Mouse (Mus musculus): Measurements from ENCODE around the gene Itga3.

Itga3 gene

DNA sequence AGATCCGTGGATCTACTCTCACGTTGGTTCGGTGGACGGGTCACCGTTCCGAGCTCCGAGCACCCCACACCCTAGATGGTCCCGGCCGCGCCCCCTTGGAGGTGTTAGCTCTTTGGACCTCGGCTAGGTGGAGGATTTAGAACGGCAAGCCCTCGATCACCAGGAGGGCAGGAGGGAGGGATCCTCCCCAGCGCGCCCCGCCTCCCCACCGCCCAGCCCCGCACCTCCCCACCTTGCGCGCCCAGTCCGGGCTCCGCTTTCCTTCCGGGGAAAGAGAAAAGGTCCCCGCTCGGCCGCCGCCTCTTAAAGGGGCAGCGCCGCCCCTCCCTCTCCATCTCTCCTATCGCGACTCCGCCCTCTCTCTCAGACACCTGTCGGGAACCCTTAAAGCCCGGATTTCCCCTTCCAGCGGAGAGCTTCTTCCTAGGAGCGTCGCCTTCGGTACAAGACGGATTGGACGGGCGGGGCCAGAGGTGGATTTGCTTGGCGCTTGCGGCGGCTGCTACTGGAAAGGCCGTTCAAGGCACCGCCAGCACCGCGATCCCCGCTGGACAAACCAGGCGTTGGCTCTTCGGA is at the start of gene Itga3:
Gene Itga3 (minus strand): TSS at position 266 of the 576 bp plus-strand sequence.
- peak; percentile 80 for DNase-seq

DNA sequence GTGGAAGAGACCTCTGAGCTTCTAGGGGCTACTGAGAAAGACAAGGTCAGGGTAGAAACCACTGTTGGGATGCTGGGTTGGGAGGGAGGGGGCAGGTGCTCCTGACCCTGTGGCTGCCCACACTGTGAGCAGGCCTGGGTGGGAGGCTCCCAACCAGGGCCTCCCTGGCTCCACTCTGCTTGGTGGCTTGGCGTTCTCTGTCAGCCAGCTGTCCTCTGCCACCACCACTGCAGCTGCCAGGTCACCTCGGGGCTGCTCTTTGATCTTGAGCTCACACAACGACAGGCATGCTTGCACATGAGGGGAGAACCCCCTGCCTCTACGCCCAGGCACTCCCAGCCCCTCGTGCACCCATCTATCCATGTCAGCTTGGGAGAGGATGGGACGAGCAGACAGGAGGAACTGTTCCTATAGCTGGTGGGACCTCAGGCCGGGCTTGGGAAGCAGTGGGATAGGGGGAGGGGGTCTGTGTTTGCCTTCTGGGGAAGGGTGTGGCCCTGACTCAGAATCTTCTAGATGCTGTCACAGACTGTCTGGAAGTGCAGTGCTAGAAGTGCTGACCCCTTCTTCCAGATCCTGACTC is 48.9 kb upstream of the Itga3 start:
- DNase-seq, result no peak

DNA sequence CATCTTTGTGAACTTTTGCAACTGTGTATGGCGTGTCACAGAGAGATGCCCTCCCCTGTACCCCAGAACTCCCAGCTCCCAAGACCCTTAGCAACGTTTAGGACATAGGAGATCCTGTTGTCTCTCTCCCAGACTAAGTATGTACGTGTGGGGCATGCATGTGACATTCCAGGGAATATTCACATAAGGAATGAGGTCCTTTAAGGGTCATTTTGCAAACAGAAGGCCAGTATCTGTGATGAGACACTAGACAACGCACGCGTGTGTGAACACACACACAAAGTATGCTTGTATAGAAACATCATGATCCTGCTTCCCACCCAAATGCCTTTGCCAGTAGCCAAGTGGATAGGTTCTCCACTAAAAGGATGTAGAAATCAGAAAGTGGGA is 45.5 kb upstream of the Itga3 start:
- no peak for DNase-seq

DNA sequence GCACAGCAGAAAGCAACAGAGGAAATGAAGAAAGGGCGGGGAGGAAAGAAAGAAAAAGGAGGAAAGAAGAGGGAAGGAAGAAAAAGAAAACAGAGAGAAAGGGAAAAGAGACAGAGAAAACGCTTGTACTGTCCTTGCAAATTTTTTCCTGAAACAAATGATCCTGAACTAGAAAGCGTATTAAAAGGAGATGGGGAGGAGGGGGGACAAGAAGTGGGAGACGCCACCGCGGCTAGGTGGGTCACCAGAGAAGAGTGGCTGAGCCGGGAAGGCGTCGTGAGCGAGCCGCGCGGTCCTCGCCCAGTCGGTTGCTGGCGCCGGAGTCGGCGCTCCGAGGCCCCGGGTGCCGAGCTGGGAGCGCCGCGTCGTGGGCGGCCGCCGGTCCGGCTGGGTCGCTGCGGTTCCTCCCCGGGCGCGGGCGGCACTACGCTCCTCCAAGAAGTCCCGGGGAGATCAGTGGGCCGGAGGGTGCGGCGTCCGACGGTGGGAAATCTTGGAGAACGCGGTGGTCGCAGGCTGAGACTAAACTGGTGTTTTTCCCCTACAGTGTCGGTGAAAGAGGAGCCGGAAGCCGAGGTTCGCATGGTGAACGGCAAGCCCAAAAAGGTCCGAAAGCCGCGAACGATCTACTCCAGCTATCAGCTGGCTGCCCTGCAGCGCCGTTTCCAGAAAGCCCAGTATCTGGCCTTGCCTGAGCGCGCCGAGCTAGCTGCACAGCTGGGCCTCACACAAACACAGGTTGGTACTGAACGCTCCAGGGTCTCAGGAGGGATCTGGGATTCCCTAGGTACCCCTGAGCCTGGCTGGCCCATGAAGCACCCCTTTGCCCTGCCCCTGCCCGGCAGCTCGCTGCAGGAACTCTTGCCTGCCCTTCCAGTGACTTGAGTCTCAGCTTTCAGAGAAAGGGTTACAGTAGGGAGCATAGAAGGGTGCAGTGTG is 44.8 kb upstream of the Itga3 start:
- DNase-seq, result no peak

DNA sequence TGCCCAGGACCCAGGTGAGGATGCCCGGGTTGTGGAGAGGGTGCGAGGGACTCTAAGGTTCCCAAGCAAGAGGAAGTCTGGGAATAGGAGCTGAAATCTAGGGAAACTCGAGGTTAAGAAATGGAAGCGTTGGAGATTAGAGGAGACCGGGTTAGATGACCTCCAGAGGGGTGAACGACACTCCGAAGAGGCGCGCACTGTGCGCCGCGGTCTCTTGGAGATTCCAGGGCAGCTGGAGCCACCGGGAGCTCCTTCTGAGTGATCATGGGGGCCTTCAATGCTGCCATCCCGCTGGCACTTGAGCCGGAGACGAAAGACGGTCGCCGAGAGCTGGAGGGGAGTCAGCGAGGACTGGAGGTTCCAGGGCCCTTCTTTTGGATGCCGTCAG is 44.0 kb upstream of the Itga3 start:
- DNase-seq, result no peak

DNA sequence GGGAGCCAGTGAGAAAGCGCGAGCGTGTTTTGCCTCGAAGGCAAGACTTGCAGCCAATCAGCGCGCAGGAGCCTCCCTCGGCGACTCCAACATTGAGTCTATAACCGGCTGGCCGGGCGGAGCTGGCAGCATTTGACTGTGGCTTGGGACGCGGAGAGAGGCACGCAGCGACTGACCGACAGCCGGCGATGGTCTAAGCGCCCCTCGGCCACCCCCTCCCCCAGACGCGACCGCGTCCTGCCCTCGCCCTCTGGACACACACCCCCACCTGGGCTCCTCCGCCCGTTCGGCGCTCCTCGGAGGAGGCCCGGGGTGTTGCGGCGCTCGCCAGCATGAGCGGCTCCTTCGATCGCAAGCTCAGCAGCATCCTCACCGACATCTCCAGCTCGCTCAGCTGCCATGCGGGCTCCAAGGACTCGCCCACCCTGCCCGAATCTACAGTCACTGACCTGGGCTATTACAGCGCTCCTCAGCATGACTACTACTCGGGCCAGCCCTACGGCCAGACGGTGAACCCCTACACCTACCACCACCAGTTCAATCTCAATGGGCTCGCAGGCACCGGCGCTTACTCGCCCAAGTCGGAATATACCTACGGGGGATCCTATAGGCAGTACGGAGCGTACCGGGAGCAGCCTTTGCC is 43.5 kb upstream of the Itga3 start, which contains the start of gene Dlx3:
Gene Dlx3 (plus strand): TSS at position 130 of the 643 bp plus-strand sequence.
- DNase-seq, result no peak

DNA sequence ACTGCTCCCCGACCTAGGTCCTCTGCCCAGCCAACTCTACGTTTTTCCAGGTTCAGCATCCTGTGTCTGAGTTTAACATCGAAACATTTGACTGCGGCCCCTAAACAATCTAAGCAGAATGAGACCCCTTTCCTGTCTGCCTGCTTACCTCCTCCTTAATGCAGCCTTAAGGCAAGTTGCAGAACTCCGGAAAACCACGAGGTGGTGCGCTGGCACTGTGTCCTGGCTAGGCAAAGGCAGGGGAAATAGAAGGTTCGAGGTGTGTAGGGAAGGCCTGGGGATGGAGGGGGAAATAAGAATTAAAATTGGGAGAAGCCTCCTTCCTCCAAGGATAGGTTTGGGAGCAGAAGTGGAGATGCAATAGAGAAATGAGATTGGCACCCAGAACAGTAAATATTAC is 41.9 kb upstream of the Itga3 start:
- peak; percentile 68 for DNase-seq

DNA sequence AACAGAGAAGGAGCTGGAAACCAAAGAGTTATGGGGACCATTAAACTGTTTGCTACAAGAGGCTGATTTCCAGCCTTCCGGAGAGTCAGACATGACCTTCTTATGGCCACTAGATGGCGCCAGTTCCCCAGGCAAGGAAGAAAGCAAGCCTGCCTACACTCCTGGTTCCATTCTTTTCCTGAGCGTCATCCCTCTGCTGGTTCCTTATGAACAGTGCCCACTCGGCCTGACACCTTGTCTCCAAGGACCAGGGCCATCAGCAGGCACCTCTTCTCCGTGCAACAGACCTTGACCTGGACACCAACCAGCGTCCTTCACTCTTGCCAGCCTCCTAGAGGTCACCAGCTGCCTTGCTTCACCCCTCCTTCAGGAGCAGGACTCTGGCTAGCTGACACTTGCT is 40.4 kb upstream of the Itga3 start:
- DNase-seq, result peak; percentile 77

DNA sequence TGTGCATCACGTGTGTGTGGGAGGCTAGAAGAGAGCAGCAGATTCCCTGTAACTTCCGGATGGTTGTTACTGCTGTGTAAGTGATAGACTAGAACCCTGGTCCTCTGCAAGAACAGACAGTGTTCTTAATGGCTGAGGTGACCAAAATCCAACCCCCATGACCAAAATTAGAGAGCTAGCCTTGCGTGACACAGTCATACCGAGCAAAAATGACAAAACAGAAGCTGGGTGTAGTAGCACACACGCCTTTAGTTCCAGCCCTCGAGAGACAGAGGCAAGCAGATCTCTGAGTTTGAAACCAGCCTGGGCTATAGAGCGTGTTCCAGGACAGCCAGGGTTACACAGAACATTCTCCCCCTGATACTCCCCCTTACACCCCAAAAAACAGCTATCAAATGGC is 33.5 kb upstream of the Itga3 start:
- no peak for DNase-seq

DNA sequence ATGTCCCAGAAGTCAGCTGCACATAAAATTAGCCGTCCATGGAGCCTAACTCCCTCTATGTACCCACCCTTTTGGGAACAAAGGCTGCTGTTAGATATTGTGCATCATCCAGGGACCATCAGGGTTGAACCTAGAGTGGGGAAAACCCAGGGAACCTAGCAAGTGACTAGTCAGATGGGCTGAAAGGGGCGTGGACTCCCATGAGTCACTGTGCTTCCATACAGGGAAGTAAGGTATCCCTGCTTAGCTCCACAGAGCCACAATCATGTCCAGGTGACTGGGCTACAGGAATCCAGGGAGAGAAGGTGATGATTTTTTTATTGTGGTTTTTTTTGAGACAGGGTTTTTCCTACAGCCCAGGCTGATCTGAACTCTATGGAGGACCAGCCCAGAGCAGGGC is 32.4 kb upstream of the Itga3 start:
- DNase-seq, result no peak

DNA sequence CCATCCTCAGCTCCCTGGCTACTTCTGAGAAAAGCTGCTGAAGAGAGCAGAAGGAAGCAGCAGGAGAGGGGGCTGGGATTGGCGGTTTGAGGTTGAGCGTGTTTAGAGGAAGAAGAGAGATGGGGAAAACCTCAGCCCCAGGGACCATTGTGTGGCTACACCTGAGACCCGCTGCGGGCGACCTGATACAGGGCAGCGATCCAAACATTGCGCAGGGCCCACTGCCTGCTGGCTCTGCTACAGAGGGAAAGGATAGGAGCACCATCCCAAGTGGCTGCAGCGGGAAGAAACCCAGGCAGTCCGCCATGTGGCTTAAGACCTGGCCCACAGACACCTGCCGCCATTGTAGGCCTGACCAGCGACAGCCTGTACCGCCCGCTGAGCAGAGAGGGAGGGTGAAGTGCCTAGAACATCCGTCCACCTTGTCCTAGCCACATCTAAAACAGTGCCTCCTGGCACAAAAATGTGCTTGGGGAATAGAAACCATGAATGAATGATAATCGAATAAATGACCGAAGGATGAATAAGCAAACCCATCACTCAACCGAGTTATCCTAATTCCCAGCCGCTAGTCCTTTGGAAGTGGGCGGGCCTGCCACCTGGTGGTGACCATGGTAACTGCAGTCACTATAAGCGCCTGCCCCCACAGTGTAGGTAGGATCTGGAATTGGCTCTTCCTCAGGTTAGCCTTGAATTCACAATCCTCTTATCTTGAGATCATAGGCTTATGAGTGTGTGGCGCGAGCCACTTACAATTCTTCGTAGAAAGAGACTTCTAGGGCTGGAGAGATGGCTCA is 30.0 kb upstream of the Itga3 start:
- DNase-seq, result peak; percentile 94

DNA sequence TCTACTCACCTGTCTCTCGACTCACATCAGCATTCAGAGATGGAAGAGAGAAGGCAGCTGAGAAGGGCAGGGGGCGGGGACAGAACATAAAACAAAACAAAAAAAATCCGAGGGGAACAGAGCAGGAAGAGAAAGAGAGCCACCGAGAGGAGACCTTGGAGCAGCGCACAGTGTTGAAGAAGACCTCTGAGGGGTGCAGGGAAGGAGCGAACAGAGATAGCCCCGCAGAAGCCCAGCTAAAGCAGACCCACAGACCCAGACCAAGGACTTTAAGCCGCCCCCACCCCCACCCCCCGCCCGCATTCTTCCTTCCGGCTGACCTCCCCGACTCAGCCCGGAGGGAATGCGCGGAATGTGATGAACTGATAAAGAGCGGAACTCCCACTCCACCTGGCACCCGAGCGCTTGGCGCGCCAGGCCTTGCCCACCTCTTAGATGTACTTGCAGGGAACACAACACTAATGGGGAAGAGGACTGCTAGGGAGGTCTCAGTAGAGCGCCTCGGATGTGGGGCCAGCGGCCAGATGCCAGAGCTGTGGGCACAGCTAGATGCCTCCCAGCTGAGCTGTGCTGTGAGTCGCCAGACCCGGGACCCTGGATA is 28.8 kb upstream of the Itga3 start:
- DNase-seq, result no peak

DNA sequence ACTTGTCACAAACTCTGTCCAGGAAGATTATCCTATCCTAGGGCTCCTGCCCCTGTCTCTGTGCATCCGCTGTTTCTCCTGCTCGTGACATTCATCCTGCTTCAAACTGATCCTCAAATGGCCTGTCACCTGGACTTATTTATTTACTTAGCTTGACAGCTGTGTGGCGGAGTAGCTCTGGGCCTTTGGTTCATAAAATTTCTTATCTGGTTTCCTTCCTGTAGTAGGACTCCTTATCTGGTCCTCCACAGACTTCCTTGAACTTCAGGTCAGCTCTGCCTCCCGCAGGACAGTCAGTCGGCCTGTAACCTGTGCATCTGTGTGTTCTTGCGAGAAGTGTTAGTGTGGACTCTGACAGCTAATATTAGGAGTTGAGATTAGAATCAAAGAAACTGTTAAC is 27.7 kb upstream of the Itga3 start:
- no peak for DNase-seq

DNA sequence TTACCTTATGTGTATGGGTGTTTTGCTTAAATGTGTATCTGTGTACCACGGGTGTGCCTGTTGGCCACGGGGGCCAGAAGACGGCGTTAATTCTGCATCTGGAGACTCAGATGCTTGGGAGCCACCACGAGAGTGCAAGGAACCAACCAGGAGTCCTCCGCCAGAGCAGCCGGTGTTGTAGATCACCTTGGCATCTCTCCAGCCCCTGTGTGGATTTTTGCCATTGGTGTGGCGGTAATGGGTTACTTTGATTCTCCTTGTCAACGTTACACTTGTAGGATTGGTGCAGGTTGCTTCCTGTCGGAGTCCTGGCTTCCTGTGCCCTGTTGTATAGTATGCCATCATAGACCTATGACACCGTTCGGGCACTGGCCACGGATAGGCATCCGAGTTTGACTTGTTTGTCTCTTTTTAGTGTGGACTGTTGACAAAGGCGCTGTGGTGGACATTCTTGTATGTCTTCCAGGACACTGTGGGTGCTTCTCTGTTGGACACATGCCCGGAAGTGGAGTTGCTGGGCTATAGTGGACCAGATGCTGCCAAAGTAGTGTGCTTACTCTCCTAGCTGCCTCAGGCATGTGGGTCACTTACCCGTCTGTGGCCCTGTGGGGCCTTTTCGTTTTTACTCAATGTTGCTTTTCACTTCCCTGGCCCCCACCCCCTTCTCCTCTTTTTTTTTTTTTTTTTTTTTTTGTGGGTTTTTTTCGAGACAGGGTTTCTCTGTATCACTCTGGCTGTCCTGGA is 25.7 kb upstream of the Itga3 start:
- DNase-seq, result no peak

DNA sequence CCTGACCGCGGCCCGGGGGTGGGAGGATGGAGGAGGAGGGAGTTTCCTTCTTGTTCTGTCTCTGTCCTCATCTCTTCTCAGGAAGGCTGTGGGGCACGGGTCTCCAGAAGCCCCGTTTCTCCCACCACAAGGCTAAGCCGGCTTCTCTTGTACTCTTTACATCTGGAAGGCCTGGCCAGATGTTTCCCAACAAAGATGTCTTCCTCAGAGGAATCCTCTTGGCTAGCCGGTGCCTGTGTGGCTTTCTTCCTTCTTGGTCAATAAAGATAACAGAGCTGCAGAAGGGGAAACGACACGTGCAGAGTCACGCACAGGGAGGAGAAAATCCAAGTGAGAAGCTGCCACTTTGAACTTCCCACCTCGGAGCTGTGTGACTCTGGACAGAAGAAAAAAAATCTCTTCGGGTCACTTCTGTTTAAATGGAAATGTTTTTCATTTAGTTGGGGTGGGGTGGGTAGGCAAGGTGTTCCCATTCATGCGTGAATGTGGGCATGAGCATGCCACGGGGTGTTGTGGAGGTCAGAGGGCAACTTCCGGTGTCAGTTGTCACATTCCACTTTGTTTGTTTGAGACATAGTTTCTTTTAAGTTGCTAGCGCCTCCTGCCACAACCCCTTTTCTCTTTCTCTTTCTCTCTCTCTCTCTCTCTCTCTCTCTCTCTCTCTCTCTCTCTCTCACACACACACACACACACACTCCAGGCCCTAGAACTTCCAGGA is 24.6 kb upstream of the Itga3 start:
- DNase-seq, result no peak

DNA sequence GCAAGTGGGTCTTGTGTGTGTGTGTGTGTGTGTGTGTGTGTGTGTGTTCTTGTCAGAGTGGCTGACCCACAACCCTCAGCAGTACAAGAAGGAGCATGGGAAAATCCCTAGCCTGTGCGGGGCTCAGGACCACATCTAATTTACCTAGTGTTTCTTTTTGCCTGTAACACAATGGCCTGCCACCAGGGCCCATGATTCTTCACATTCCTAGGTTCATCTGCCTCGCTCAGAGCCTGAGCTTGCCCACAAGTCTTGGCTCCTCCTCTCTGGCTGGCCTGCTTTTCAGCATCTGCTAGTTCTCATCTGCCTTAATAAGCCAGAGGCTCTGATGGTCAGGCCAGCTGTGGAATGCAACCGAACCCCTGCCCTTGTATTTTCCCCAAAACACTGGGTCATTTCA is 23.8 kb upstream of the Itga3 start:
- no peak for DNase-seq

DNA sequence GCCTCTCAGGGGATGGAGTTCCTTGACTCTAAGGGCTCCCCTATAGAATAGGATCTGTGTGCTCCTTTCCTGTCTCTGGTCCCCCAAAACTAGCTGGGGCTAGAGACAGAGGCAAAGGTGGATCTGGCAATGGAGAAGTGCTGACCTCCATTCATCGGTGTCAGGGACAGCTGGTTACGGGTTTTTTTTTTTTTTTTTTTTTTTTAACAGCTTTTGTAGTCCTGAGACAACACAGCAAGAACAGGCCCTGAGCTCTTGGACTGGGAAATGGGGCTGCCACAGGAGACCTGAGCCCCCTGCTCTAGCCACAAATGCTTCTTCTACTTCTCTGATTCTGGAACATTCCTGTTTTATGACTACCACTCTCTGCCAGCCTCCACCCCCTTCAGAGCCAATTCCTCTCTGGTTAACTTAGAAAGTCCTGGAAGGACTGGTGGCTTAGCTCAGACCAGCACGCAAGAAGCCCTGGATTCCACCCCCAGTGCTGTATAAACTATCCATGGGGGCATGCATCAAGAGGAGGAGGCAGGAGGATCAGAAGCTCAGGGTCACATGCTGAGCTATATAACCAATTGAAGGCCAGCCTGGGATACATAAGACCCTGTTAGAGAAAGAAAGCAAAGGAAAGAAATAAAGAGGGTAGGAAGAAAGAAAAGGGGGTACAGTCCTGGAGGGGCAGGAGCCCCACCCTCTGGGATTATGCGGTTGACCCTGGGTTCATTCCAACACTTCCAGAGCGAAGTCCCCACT is 21.9 kb upstream of the Itga3 start:
- DNase-seq, result no peak

DNA sequence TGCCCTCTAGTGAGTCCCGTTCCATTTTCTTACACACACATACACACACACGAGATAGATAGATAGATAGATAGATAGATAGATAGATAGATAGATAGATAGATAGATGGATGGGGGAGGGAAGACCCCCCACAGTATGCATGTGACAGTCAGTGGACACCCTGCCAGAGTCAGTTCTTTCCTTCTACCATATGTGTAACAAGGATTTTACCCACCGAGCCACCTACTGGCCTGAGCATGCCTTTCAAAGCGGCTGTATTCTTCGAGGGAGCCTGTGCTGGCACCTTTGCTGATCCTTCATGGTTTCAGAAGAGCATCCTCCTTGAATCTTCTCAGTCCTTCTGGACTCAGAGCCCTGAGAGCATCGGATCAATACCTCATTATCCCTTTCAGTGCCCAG is 21.3 kb upstream of the Itga3 start:
- no peak for DNase-seq

DNA sequence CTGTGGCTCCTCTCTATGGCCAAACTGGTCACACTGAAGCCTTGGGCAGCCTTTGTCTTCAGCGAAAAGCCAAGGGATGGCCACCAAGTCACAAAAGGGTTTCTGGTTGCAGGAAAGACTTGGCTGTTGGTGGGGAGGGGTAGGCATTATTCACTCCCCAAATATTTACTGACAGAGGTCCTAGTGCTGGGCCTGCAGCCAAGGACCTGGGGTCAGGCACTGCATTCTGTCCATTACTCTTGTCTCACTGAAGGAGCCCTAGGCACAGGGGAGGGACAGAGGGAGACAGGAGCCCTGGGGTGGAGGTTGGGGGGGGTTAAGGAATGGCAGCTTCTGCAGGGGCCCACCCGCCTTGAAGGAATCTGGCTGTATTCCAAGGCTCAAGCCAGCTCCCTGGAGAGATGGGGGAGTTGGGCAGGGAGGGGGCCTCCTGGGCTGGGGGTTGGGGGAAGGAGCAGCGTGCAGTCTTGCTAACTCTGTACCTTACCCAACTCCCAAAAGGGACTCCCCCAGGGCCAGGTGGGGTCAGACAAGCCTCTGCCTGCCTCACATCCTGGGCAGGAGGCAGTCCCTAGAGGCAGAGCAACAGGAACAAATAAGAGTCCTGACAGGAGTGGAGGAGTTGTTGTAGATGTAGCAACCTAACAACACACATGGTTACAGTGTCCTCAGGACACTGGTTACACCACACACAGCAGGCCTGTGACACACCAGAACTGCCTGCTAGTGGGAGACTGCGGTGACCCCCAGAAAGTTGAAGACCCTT is 20.2 kb upstream of the Itga3 start:
- DNase-seq, result no peak
